10 mouse cellular contexts compared by ENCODE assay signal in the genomic region with DNA sequence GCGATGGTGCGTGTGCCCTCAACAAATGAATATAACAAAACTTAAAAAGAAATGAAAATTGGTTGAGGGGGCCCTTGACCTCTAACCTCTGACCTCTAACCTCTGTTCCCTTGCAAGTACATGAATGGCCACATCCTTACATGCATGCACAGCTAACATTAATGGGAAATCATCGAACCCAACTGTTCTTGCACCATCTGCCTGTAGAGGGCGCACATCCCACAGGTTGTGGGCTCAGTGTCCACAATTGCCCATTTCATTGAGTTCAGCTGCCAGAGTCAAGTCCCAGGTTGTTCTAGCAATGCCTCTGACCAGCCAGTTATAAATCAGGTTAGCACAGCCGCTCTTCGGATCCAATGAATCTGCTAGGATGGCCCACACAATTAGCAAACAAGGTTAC. TPM values are rescaled to one million over a fixed set of nuclear protein-coding genes. Genes with fewer than 3 reads are reported as not detected.
DNase-seq lines count a peak whose midpoint lies in the region; ATAC-seq and TF ChIP-seq lines count a peak whose summit lies in the region.
"Had no signal": no experiment of that assay in that cellular context is flagged by ENCODE, and none has a peak within 500 bp of the region (broad histone marks: within the 10 kb centered on the region; RNA-seq: fewer than 3 reads in every experiment).

No protein-coding gene starts in this region.

- no peaks in the 10 kb centered on the region for H3K4me1 ChIP-seq in intestine, postnatal 0 days (replicated peaks; ENCODE audit: control insufficient read depth, insufficient read depth, low read length)
- H3K4me1 ChIP-seq in intestine, embryonic 16.5 days (ENCODE audit: control insufficient read depth, insufficient read depth, low read length): no peaks in the 10 kb centered on the region
- no peaks in the 10 kb centered on the region for H3K4me1 ChIP-seq in heart, postnatal 0 days (ENCODE audit: control insufficient read depth, insufficient read depth)

- H3K9me3 ChIP-seq in intestine, postnatal 0 days (ENCODE audit: control insufficient read depth): no peaks in the 10 kb centered on the region
- no peaks in the 10 kb centered on the region for H3K9me3 ChIP-seq in intestine, embryonic 16.5 days (ENCODE audit: control insufficient read depth, low read length)
- H3K9me3 ChIP-seq in heart, postnatal 0 days (replicated peaks; ENCODE audit: control insufficient read depth, low read length): no peaks in the 10 kb centered on the region
- H3K9me3 ChIP-seq: neural tube, embryonic 12.5 days had no signal

- intact Hi-C loops in left cerebral cortex, postnatal 14 days (cut with DNase I): no loop called here

- WGBS in intestine, postnatal 0 days: 36% methylated on average over 6 of the region's 6 CpGs
- 36% methylated on average over 6 of the region's 6 CpGs for WGBS in intestine, embryonic 16.5 days
- 34% methylated on average over 6 of the region's 6 CpGs for WGBS in heart, postnatal 0 days

- H3K4me3 ChIP-seq in intestine, postnatal 0 days (ENCODE audit: low read depth, low read length): no peak overlapping the region
- H3K4me3 ChIP-seq in intestine, embryonic 16.5 days (ENCODE audit: low read length): no peak overlapping the region
- H3K4me3 ChIP-seq in heart, postnatal 0 days (ENCODE audit: low read depth, low read length): no peak overlapping the region
- H3K4me3 ChIP-seq: erythroblast, embryonic 14.5 days; neural tube, embryonic 12.5 days had no signal

- no peak overlapping the region for H3K4me2 ChIP-seq in intestine, postnatal 0 days (replicated peaks; ENCODE audit: low read depth)
- no peak overlapping the region for H3K4me2 ChIP-seq in intestine, embryonic 16.5 days (ENCODE audit: low read depth, low read length)
- no peak overlapping the region for H3K4me2 ChIP-seq in heart, postnatal 0 days (ENCODE audit: low read depth, low read length)
- H3K4me2 ChIP-seq: neural tube, embryonic 12.5 days had no signal

- no peaks in the 10 kb centered on the region for H3K36me3 ChIP-seq in intestine, postnatal 0 days (ENCODE audit: control insufficient read depth, insufficient read depth)
- no peaks in the 10 kb centered on the region for H3K36me3 ChIP-seq in intestine, embryonic 16.5 days (ENCODE audit: control insufficient read depth, insufficient read depth, low read length)
- no peaks in the 10 kb centered on the region for H3K36me3 ChIP-seq in heart, postnatal 0 days (replicated peaks; ENCODE audit: control insufficient read depth, insufficient read depth, low read length)
- H3K36me3 ChIP-seq: neural tube, embryonic 12.5 days had no signal

- no peak overlapping the region for H3K27ac ChIP-seq in intestine, postnatal 0 days (ENCODE audit: low read depth, low read length)
- H3K27ac ChIP-seq in intestine, embryonic 16.5 days (ENCODE audit: low read length): no peak overlapping the region
- no peak overlapping the region for H3K27ac ChIP-seq in heart, postnatal 0 days (ENCODE audit: low read depth)
- H3K27ac ChIP-seq: neural tube, embryonic 12.5 days had no signal

- no peak for TF ChIP-seq EP300 in heart, postnatal 0 days (IDR thresholded peaks at IDR 0.05; ENCODE audit: low read depth)

- ATAC-seq in intestine, postnatal 0 days: no peak
- no peak for ATAC-seq in intestine, embryonic 16.5 days
- no peak for ATAC-seq in heart, postnatal 0 days (ENCODE audit: insufficient read depth, low read depth)

- H3K27me3 ChIP-seq in intestine, postnatal 0 days (replicated peaks; ENCODE audit: control insufficient read depth, insufficient read depth, low read length): no peaks in the 10 kb centered on the region
- H3K27me3 ChIP-seq in intestine, embryonic 16.5 days (replicated peaks; ENCODE audit: control insufficient read depth, insufficient read depth, low read length): no peaks in the 10 kb centered on the region
- no peaks in the 10 kb centered on the region for H3K27me3 ChIP-seq in heart, postnatal 0 days (ENCODE audit: control insufficient read depth, insufficient read depth, low read length)
- H3K27me3 ChIP-seq: neural tube, embryonic 12.5 days had no signal

- H3K9ac ChIP-seq in intestine, postnatal 0 days (ENCODE audit: low read depth, low read length): no peak overlapping the region
- no peak overlapping the region for H3K9ac ChIP-seq in intestine, embryonic 16.5 days (ENCODE audit: low read depth, low read length)
- H3K9ac ChIP-seq in heart, postnatal 0 days (replicated peaks; ENCODE audit: low read depth, low read length): no peak overlapping the region
- H3K9ac ChIP-seq: neural tube, embryonic 12.5 days had no signal

- TF ChIP-seq CTCF in intestine, postnatal 0 days (IDR thresholded peaks at IDR 0.05; ENCODE audit: low read depth): peak; percentile 97
- peak; percentile 91 for TF ChIP-seq CTCF in heart, postnatal 0 days (IDR thresholded peaks at IDR 0.05; ENCODE audit: low read depth)

- DNase-seq in T-cell, adult 2 months (ENCODE audit: low spot score): peak; percentile 72
- peak; percentile 45 to 80 for DNase-seq in cerebellum, postnatal 4 days (ENCODE audit: low spot score in 2 of 2)
- peak; percentile 48 for DNase-seq in heart, postnatal 0 days (ENCODE audit: low spot score)
- DNase-seq in left cerebral cortex, postnatal 14 days (ENCODE audit: low spot score in 2 of 2): peak; percentile 63 to 77
- DNase-seq in naive thymus-derived CD4-positive, alpha-beta T cell, adult 2 months (ENCODE audit: low read depth): peak; percentile 89
- DNase-seq in thymus, postnatal 0 days (ENCODE audit: low spot score): peak; percentile 73

RNA-seq across cellular contexts. Expression of gene Fxr2, which starts 4.5 kb away (rescaled TPM):
- 9.8 and 10.8 TPM in 2 replicates for polyA plus RNA-seq in intestine, postnatal 0 days (2015; fragmentation: Nextera tagmentation; extraction: Ambion mirVana)
- polyA plus RNA-seq in intestine, embryonic 16.5 days (2015; fragmentation: Nextera tagmentation; extraction: Ambion mirVana): 12.1 and 12.6 TPM in 2 replicates
- 64.7 and 102 TPM in 2 replicates for total RNA-seq in heart, postnatal 0 days (2014; rRNA removed; ENCODE audit: low replicate concordance)
- polyA plus RNA-seq in heart, postnatal 0 days (2015; fragmentation: Nextera tagmentation; extraction: Ambion mirVana): 15.8 and 17.7 TPM in 2 replicates
- 100 to 1,000 TPM; 107 TPM for total RNA-seq in left cerebral cortex, postnatal 14 days (2021)
- 18.4 and 26.6 TPM in 2 replicates for polyA plus RNA-seq in thymus, postnatal 0 days (2015; fragmentation: Nextera tagmentation; extraction: Ambion mirVana)

RNA-seq across cellular contexts. Expression of gene Sat2, which starts 6.5 kb away (rescaled TPM):
- polyA plus RNA-seq in intestine, postnatal 0 days (2015; fragmentation: Nextera tagmentation; extraction: Ambion mirVana): 34.1 and 40.3 TPM in 2 replicates
- 15.4 and 18.1 TPM in 2 replicates for polyA plus RNA-seq in intestine, embryonic 16.5 days (2015; fragmentation: Nextera tagmentation; extraction: Ambion mirVana)
- total RNA-seq in heart, postnatal 0 days (2014; rRNA removed; ENCODE audit: low replicate concordance): 7.3 TPM in 1 of 2 replicates, not detected in the other
- 17.8 and 18.8 TPM in 2 replicates for polyA plus RNA-seq in heart, postnatal 0 days (2015; fragmentation: Nextera tagmentation; extraction: Ambion mirVana)
- total RNA-seq in left cerebral cortex, postnatal 14 days (2021): 10 to 100 TPM in 1 of 2 experiments, 1 to 10 TPM in 1; 9.9 to 10.2 TPM
- polyA plus RNA-seq in thymus, postnatal 0 days (2015; fragmentation: Nextera tagmentation; extraction: Ambion mirVana): 3.5 and 4.3 TPM in 2 replicates
- polyA plus RNA-seq: erythroblast, embryonic 14.5 days had no signal

RNA-seq across cellular contexts. Expression of gene Shbg, which starts 10.6 kb away (rescaled TPM):
- polyA plus RNA-seq in intestine, postnatal 0 days (2015; fragmentation: Nextera tagmentation; extraction: Ambion mirVana): 0.24 TPM in 1 of 2 replicates, not detected in the other
- 0.10 and 0.72 TPM in 2 replicates for polyA plus RNA-seq in intestine, embryonic 16.5 days (2015; fragmentation: Nextera tagmentation; extraction: Ambion mirVana)
- total RNA-seq in heart, postnatal 0 days (2014; rRNA removed; ENCODE audit: low replicate concordance): not detected in 2 replicates
- polyA plus RNA-seq in heart, postnatal 0 days (2015; fragmentation: Nextera tagmentation; extraction: Ambion mirVana): 0.08 TPM in 1 of 2 replicates, not detected in the other
- not detected for total RNA-seq in left cerebral cortex, postnatal 14 days (2021)
- 0.13 TPM in 1 of 2 replicates, not detected in the other for polyA plus RNA-seq in thymus, postnatal 0 days (2015; fragmentation: Nextera tagmentation; extraction: Ambion mirVana)
- polyA plus RNA-seq: neural tube, embryonic 12.5 days had no signal

RNA-seq across cellular contexts. Expression of gene Atp1b2, which starts 22.5 kb away (rescaled TPM):
- 5.9 and 7.5 TPM in 2 replicates for polyA plus RNA-seq in intestine, postnatal 0 days (2015; fragmentation: Nextera tagmentation; extraction: Ambion mirVana)
- polyA plus RNA-seq in intestine, embryonic 16.5 days (2015; fragmentation: Nextera tagmentation; extraction: Ambion mirVana): 6.6 and 6.8 TPM in 2 replicates
- total RNA-seq in heart, postnatal 0 days (2014; rRNA removed; ENCODE audit: low replicate concordance): 23.7 and 24.7 TPM in 2 replicates
- polyA plus RNA-seq in heart, postnatal 0 days (2015; fragmentation: Nextera tagmentation; extraction: Ambion mirVana): 15.1 and 16.8 TPM in 2 replicates
- total RNA-seq in left cerebral cortex, postnatal 14 days (2021): 100 to 1,000 TPM; 451 to 452 TPM
- polyA plus RNA-seq in thymus, postnatal 0 days (2015; fragmentation: Nextera tagmentation; extraction: Ambion mirVana): 1.7 and 1.8 TPM in 2 replicates

RNA-seq across cellular contexts. Expression of gene Sox15, which starts 26.8 kb away (rescaled TPM):
- polyA plus RNA-seq in intestine, postnatal 0 days (2015; fragmentation: Nextera tagmentation; extraction: Ambion mirVana): not detected in 2 replicates
- polyA plus RNA-seq in intestine, embryonic 16.5 days (2015; fragmentation: Nextera tagmentation; extraction: Ambion mirVana): not detected in 2 replicates
- total RNA-seq in heart, postnatal 0 days (2014; rRNA removed; ENCODE audit: low replicate concordance): not detected in 2 replicates
- not detected in 2 replicates for polyA plus RNA-seq in heart, postnatal 0 days (2015; fragmentation: Nextera tagmentation; extraction: Ambion mirVana)
- not detected for total RNA-seq in left cerebral cortex, postnatal 14 days (2021)
- 0.15 and 0.22 TPM in 2 replicates for polyA plus RNA-seq in thymus, postnatal 0 days (2015; fragmentation: Nextera tagmentation; extraction: Ambion mirVana)
- polyA plus RNA-seq: erythroblast, embryonic 14.5 days had no signal
